Mouse (Mus musculus) frontal cortex, postnatal 10 days (tissue): ENCODE data around the gene Efcab3.
A peak's percentile ranks its signal among the peaks of the same experiment; 100 is the strongest.
"Not testable (repeated sequence)": the region's sequence is repeated elsewhere in the genome, so short reads cannot be mapped to it uniquely, and the experiment has no call there.

ENCODE experiments used
- DNase-seq, 2 experiments: peaks; one replicate each; pipeline ENCODE4 v3.0.0; 2022; ENCODE audit warnings: low spot score in 2 of 2, mixed read lengths in 1 of 2

Efcab3 gene

GRCm38 (mm10) chr11:105063292-105063691 lies at the start of gene Efcab3:
Gene Efcab3 (plus strand): TSS chr11:105063592.
- no peak for DNase-seq

- DNase-seq, result no peak
These were observed 42.3 kb upstream of the Efcab3 start for GRCm38 (mm10) chr11:105021071-105021470.

GRCm38 (mm10) chr11:105028744-105029348 lies 34.5 kb upstream of the Efcab3 start:
- no peak for DNase-seq

- DNase-seq, result no peak
These were observed 33.9 kb upstream of the Efcab3 start for GRCm38 (mm10) chr11:105029525-105029924.

GRCm38 (mm10) chr11:105030229-105030628 lies 33.2 kb upstream of the Efcab3 start:
- DNase-seq, result no peak

- DNase-seq, result no peak
These were observed 32.3 kb upstream of the Efcab3 start for GRCm38 (mm10) chr11:105031103-105031502.

GRCm38 (mm10) chr11:105035081-105035480 lies 28.3 kb upstream of the Efcab3 start:
- no peak for DNase-seq

- DNase-seq, result not testable (repeated sequence)
These were observed 49.1 kb downstream of the Efcab3 start for GRCm38 (mm10) chr11:105112448-105112847.

- DNase-seq, result no peak
These were observed 54.4 kb downstream of the Efcab3 start for GRCm38 (mm10) chr11:105117814-105118213.

- no peak for DNase-seq
These were observed 57.2 kb downstream of the Efcab3 start for GRCm38 (mm10) chr11:105120551-105121061.

GRCm38 (mm10) chr11:105121792-105122191 lies 58.4 kb downstream of the Efcab3 start:
- not testable (repeated sequence) for DNase-seq

- no peak for DNase-seq
These were observed 60.6 kb downstream of the Efcab3 start for GRCm38 (mm10) chr11:105123986-105124385.

GRCm38 (mm10) chr11:105125735-105126519 lies 62.5 kb downstream of the Efcab3 start, which contains the start of gene Mettl2:
Gene Mettl2 (plus strand): TSS chr11:105126425.
- peak; percentile 69 to 77 for DNase-seq

- no peak for DNase-seq
These were observed 63.2 kb downstream of the Efcab3 start for GRCm38 (mm10) chr11:105126520-105127029.

- DNase-seq, result no peak
These were observed 72.3 kb downstream of the Efcab3 start for GRCm38 (mm10) chr11:105135692-105136091.

GRCm38 (mm10) chr11:105137255-105137654 lies 73.9 kb downstream of the Efcab3 start:
- DNase-seq, result not testable (repeated sequence)

- DNase-seq, result not testable (repeated sequence)
These were observed 77.1 kb downstream of the Efcab3 start for GRCm38 (mm10) chr11:105140512-105140911.

- no peak for DNase-seq
These were observed 77.7 kb downstream of the Efcab3 start for GRCm38 (mm10) chr11:105141115-105141514.

- no peak for DNase-seq
These were observed 80.2 kb downstream of the Efcab3 start for GRCm38 (mm10) chr11:105143564-105143963.

GRCm38 (mm10) chr11:105144084-105144483 lies 80.7 kb downstream of the Efcab3 start:
- DNase-seq, result no peak

- DNase-seq, result no peak
These were observed 81.3 kb downstream of the Efcab3 start for GRCm38 (mm10) chr11:105144508-105145210.

GRCm38 (mm10) chr11:105145211-105145610 lies 81.8 kb downstream of the Efcab3 start:
- no peak for DNase-seq
